Mouse (Mus musculus) embryonic facial prominence, embryonic 13.5 days (tissue): ENCODE measurements at regions not wholly inside any gene's neighbourhood (a gene's known extent, or its start where the extent isn't known, plus 50 kb on each side); places are given as distances from the start of the nearest gene placed in this dataset.

Experiments used
- ATAC-seq: fragments of 200-750 bp; cut with Nextera tagmentation; 2 replicates; pipeline ENCODE4 v1.8.0; 2017; ENCODE audit warnings: low read depth; ENCODE audit not compliant: insufficient number of reproducible peaks, insufficient read depth, low FRiP score, low TSS enrichment
- H3K27ac ChIP-seq: fragments of 300-500 bp; sonication (generic); 2 replicates; pipeline ENCODE4 v1.5.1; 2015; ENCODE audit warnings: moderate library complexity, mild to moderate bottlenecking, inconsistent platforms
- H3K27me3 ChIP-seq: fragments of 300-500 bp; sonication (generic); 2 replicates; pipeline ENCODE4 v1.6.1; 2015; ENCODE audit warnings: mild to moderate bottlenecking, inconsistent platforms
- H3K36me3 ChIP-seq: fragments of 300-500 bp; sonication (generic); 2 replicates; pipeline ENCODE4 v1.6.1; 2015; ENCODE audit warnings: mild to moderate bottlenecking, inconsistent platforms
- H3K4me1 ChIP-seq: fragments of 300-500 bp; sonication (generic); 2 replicates; pipeline ENCODE4 v1.6.1; 2015; ENCODE audit warnings: inconsistent platforms
- H3K4me2 ChIP-seq: fragments of 300-500 bp; sonication (generic); 2 replicates; pipeline ENCODE4 v1.6.1; 2015; ENCODE audit warnings: moderate library complexity, mild to moderate bottlenecking, inconsistent platforms
- H3K4me3 ChIP-seq: fragments of 300-500 bp; sonication (generic); 2 replicates; pipeline ENCODE4 v1.5.1; 2015; ENCODE audit warnings: mild to moderate bottlenecking, inconsistent platforms
- H3K9ac ChIP-seq: fragments of 300-500 bp; sonication (generic); 2 replicates; pipeline ENCODE4 v1.6.1; 2015; ENCODE audit warnings: mild to moderate bottlenecking, inconsistent platforms
- H3K9me3 ChIP-seq: fragments of 300-500 bp; sonication (generic); 2 replicates; pipeline ENCODE4 v1.6.1; 2016; ENCODE audit warnings: inconsistent platforms
- WGBS: fragments of 180-500 bp; shearing (Covaris S2); methylation state at CpG from one replicate; pipeline ENCODE4 v1.1.7; 2015; ENCODE audit warnings: mixed read lengths; 5-methylcytosine and 5-hydroxymethylcytosine counted together

- Histone ChIP-seq H3K36me3 (no peaks in the 10 kb centered on the region), H3K27ac (no peak overlapping the region; the same call in 1 of the 2 replicates), H3K4me3 (no peak overlapping the region), H3K9me3 (no peaks in the 10 kb centered on the region), H3K9ac (no peak overlapping the region), H3K27me3 (no peaks in the 10 kb centered on the region), H3K4me1 (peaks cover 13% of the 10 kb centered on the region), H3K4me2 (no peak overlapping the region)
- ATAC-seq = no peak
- 61% methylated on average over 3 of the region's 3 CpGs for WGBS
Observed at GRCm38 (mm10) chr13:26325066-26325465, 444.9 kb downstream of the Hdgfl1 start.

GRCm38 (mm10) chr13:26324633-26325032 is 445.3 kb downstream of the Hdgfl1 start:
- Histone ChIP-seq H3K4me2 (no peak overlapping the region), H3K27ac (no peak overlapping the region), H3K4me1 (peaks cover 13% of the 10 kb centered on the region), H3K4me3 (no peak overlapping the region), H3K27me3 (no peaks in the 10 kb centered on the region), H3K36me3 (no peaks in the 10 kb centered on the region), H3K9ac (no peak overlapping the region), H3K9me3 (no peaks in the 10 kb centered on the region)
- ATAC-seq = no peak
- 62% methylated on average over 6 of the region's 6 CpGs for WGBS

- H3K27me3 ChIP-seq = no peaks in the 10 kb centered on the region
- no peaks in the 10 kb centered on the region for H3K36me3 ChIP-seq
- peaks cover 5% of the 10 kb centered on the region for H3K4me1 ChIP-seq
- ATAC-seq = no peak
- WGBS = 68% methylated on average over 5 of the region's 5 CpGs
- no peaks in the 10 kb centered on the region for H3K9me3 ChIP-seq
- no peak overlapping the region for H3K9ac ChIP-seq
- no peak overlapping the region for H3K4me3 ChIP-seq
- no peak overlapping the region for H3K4me2 ChIP-seq
- H3K27ac ChIP-seq = 0 out of 2 replicates have a peak overlapping the region, but pooled peaks have one; percentile 16
Observed at GRCm38 (mm10) chr13:26318557-26318956, 451.4 kb downstream of the Hdgfl1 start.

- Histone ChIP-seq H3K27me3 (no peaks in the 10 kb centered on the region), H3K27ac (no peak overlapping the region), H3K4me2 (no peak overlapping the region), H3K9me3 (no peaks in the 10 kb centered on the region), H3K9ac (no peak overlapping the region), H3K36me3 (no peaks in the 10 kb centered on the region), H3K4me1 (no peaks in the 10 kb centered on the region), H3K4me3 (no peak overlapping the region)
- WGBS = 55% methylated on average over 7 of the region's 7 CpGs
- no peak for ATAC-seq
Observed at GRCm38 (mm10) chr13:26312246-26313010, 457.5 kb downstream of the Hdgfl1 start.

- H3K27ac ChIP-seq = peak overlapping the region; percentile 68
- no peak overlapping the region for H3K4me3 ChIP-seq
- ATAC-seq = no peak
- H3K36me3 ChIP-seq = no peaks in the 10 kb centered on the region
- H3K4me1 ChIP-seq = peaks cover 10% of the 10 kb centered on the region
- no peaks in the 10 kb centered on the region for H3K9me3 ChIP-seq
- H3K4me2 ChIP-seq = peak overlapping the region; percentile 36
- no peaks in the 10 kb centered on the region for H3K27me3 ChIP-seq
- no peak overlapping the region for H3K9ac ChIP-seq
- 20% methylated on average over 3 of the region's 3 CpGs for WGBS
Observed at GRCm38 (mm10) chr13:26284073-26284444, 485.9 kb downstream of the Hdgfl1 start.

- Histone ChIP-seq H3K4me2 (peak overlapping the region; percentile 36), H3K27me3 (no peaks in the 10 kb centered on the region), H3K36me3 (no peaks in the 10 kb centered on the region), H3K4me1 (peaks cover 10% of the 10 kb centered on the region), H3K4me3 (no peak overlapping the region), H3K9ac (no peak overlapping the region), H3K9me3 (no peaks in the 10 kb centered on the region), H3K27ac (peak overlapping the region; percentile 68)
- 30% methylated on average over 6 of the region's 6 CpGs for WGBS
- peak; percentile 83 for ATAC-seq
Observed at GRCm38 (mm10) chr13:26283397-26284072, 486.4 kb downstream of the Hdgfl1 start.

- no peaks in the 10 kb centered on the region for H3K36me3 ChIP-seq
- H3K9ac ChIP-seq = no peak overlapping the region
- no peak overlapping the region for H3K4me3 ChIP-seq
- no peak for ATAC-seq
- H3K4me1 ChIP-seq = peaks cover 10% of the 10 kb centered on the region
- 64% methylated on average over 3 of the region's 3 CpGs for WGBS
- no peaks in the 10 kb centered on the region for H3K9me3 ChIP-seq
- no peaks in the 10 kb centered on the region for H3K27me3 ChIP-seq
- no peak overlapping the region for H3K4me2 ChIP-seq
- no peak overlapping the region for H3K27ac ChIP-seq
Observed at GRCm38 (mm10) chr13:26282291-26282690, 487.7 kb downstream of the Hdgfl1 start.

- no peaks in the 10 kb centered on the region for H3K27me3 ChIP-seq
- H3K4me1 ChIP-seq = no peaks in the 10 kb centered on the region
- no peak overlapping the region for H3K4me2 ChIP-seq
- no peak for ATAC-seq
- 56% methylated on average over 3 of the region's 3 CpGs for WGBS
- no peak overlapping the region for H3K27ac ChIP-seq
- H3K9me3 ChIP-seq = no peaks in the 10 kb centered on the region
- H3K4me3 ChIP-seq = no peak overlapping the region
- no peak overlapping the region for H3K9ac ChIP-seq
- H3K36me3 ChIP-seq = no peaks in the 10 kb centered on the region
Observed at GRCm38 (mm10) chr13:26272850-26273249, 497.1 kb downstream of the Hdgfl1 start.

GRCm38 (mm10) chr13:26267501-26267900 is 502.5 kb downstream of the Hdgfl1 start:
- Histone ChIP-seq H3K4me1 (no peaks in the 10 kb centered on the region), H3K36me3 (no peaks in the 10 kb centered on the region), H3K4me3 (no peak overlapping the region), H3K27me3 (no peaks in the 10 kb centered on the region), H3K9ac (no peak overlapping the region), H3K9me3 (no peaks in the 10 kb centered on the region), H3K27ac (no peak overlapping the region), H3K4me2 (no peak overlapping the region)
- WGBS = 88% methylated on average over 2 of the region's 2 CpGs
- no peak for ATAC-seq

- no peak for ATAC-seq
- no peaks in the 10 kb centered on the region for H3K36me3 ChIP-seq
Observed at GRCm38 (mm10) chr13:26235941-26236340, 534.0 kb downstream of the Hdgfl1 start.

GRCm38 (mm10) chr13:26234703-26235102 is 535.3 kb downstream of the Hdgfl1 start:
- H3K36me3 ChIP-seq = no peaks in the 10 kb centered on the region
- ATAC-seq = no peak
- 61% methylated on average over 1 of the region's 1 CpGs for WGBS
- no peaks in the 10 kb centered on the region for H3K27me3 ChIP-seq
- H3K4me3 ChIP-seq = no peak overlapping the region
- H3K4me2 ChIP-seq = no peak overlapping the region
- no peak overlapping the region for H3K9ac ChIP-seq
- no peaks in the 10 kb centered on the region for H3K9me3 ChIP-seq
- no peak overlapping the region for H3K27ac ChIP-seq
- H3K4me1 ChIP-seq = no peaks in the 10 kb centered on the region

More at GRCm38 (mm10) chr13:26235941-26236340, 534.0 kb downstream of the Hdgfl1 start:
- Histone ChIP-seq H3K27me3 (no peaks in the 10 kb centered on the region), H3K27ac (no peak overlapping the region), H3K9ac (no peak overlapping the region), H3K9me3 (no peaks in the 10 kb centered on the region), H3K4me2 (no peak overlapping the region), H3K4me3 (no peak overlapping the region), H3K4me1 (no peaks in the 10 kb centered on the region)
- WGBS = 59% methylated on average over 5 of the region's 5 CpGs

GRCm38 (mm10) chr13:26217299-26217698 is 552.7 kb downstream of the Hdgfl1 start:
- 57% methylated on average over 3 of the region's 3 CpGs for WGBS
- H3K9me3 ChIP-seq = no peaks in the 10 kb centered on the region
- H3K4me2 ChIP-seq = no peak overlapping the region
- H3K27ac ChIP-seq = no peak overlapping the region
- H3K4me3 ChIP-seq = no peak overlapping the region
- H3K4me1 ChIP-seq = no peaks in the 10 kb centered on the region
- H3K36me3 ChIP-seq = no peaks in the 10 kb centered on the region
- H3K27me3 ChIP-seq = no peaks in the 10 kb centered on the region
- H3K9ac ChIP-seq = no peak overlapping the region
- ATAC-seq = no peak
